Mouse (Mus musculus): ENCODE measurements around the gene Chac1.

Chac1 gene

DNA sequence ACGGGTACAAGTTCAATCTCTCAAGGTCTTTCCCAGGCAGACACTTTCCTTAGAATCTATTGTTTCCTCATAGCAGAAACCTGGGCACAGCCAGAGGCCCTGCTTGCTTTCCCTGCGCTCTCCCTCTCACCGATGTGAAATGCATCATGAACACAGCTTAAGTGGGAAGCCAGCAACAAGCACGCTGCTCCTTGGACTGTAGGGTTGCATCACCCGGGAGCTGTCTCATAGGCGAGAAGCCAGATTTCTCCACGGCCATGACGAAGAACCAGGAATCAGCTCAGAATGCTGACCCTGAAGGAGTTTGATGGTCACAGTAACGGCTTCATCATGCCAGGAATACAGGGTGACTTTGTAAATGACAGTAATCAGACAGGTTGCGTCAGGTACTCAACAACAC lies 19.1 kb downstream of the Chac1 start:
- no peak for DNase-seq (ENCODE audit: low read depth, low spot score)

DNA sequence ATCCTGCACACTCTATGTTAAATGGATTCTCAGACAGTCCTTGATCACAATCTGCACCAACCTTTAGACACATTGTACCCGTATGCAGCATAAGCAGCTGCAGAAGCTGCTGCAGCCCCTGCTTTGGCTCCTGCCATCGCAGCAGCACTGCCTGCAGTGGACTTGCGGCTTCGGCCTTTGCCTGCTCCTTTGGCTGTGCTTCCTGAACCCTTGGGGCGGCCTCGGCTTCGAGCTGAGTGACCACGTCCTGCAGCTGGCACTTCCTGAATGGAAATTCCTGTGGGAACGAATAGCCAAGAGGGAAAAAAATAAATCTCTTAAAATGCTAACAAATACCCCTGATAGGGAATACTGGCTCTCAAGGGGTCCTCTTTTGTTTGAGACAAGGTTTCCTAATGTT lies 26.3 kb downstream of the Chac1 start:
- DNase-seq (ENCODE audit: low read depth, low spot score): no peak

DNA sequence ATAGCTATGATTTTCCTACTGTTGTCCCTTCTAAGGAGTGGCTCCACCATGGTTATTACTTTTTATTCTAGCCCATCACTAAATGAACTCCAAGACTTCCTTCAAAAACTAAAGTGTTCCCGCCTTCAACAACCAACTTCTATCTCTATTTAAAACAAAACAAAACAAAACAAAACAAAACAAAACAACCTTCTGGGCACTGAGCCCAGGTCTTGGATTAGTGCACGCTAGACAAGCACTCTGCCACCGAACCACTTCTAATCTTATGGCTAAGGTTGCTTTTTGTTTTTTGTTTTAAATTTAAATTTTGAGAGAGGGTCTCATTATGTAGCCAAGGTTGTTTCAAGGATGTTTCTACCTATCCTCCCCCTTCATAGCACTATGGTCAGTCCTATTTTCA lies 26.8 kb downstream of the Chac1 start:
- DNase-seq (ENCODE audit: low read depth, low spot score): no peak

DNA sequence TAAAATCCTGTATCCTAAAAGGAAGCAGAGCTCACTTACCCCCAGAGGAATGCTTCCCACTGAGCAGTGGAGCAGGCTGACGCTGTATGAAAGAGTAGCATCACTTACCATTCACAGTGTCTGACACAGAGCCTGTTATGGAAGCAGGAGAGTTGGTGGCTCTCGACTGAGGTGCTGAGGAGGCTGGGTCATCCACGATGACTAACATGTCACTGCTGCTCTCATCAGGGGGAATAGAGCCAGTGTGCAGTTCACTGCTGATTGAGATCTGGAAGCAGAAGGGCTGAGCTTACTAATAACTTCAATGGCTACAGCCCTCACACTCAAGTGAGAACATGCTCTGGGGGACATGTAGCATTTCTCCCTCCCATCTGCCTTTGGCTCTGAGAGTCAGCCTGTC lies 28.4 kb downstream of the Chac1 start:
- no peak for DNase-seq (ENCODE audit: low read depth, low spot score)

DNA sequence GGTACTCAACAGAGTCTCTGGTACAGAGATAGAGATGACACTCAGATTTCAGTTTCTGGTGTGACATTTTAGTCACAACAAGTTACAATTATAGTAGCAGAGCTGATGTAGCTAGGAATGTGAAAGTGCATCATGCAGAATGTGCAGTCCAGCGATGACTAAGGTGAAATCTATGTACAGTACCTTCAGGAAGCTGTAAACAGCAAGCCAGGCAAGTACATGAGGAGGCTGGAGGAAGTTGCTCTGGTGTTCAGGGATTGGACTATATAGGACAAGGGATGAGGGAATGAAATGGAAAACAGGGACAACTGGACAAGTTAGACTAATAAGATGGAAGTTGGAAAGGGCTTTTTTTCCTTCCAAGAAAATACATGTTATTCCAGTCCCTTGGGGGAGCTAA lies 37.2 kb downstream of the Chac1 start:
- DNase-seq (ENCODE audit: low read depth, low spot score): no peak

DNA sequence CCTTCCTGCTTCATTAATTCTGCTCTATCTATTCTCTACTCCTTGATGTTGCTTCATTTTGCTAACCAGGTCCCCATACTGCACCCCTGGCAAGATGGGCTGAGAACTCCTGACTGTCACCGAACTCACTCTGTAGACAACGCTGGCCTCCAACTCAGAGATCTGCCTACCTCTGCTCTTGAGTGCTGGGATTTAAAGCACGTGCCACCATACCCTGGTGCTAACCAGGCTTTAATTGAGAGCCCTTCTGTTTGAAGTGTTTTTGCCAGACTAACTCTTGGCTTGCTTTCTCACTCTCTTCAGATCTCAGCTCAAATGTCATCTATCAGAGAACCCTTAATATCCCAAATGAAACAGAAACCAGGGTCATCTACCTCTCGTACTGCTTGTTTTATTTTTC lies 39.0 kb downstream of the Chac1 start:
- no peak for DNase-seq (ENCODE audit: low read depth, low spot score)

DNA sequence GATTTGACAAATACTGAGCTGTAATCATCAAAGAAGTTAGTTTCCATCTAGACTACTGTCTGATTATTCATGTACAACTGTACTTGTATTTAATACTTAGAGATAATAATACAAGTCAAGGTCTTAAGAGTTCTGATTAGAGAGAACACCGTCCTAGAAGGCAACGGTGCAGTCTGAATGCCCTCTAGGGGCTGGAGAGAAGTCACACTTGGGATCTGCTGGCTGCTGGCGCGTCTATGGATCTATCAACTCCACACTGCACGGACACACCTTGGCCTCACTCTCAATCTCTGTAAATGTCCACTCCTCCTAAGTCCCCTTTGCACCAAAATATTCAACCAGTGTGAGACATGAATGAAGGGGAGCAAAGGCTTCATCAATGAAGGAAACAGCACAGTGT lies 47.2 kb downstream of the Chac1 start:
- no peak for DNase-seq (ENCODE audit: low read depth, low spot score)

DNA sequence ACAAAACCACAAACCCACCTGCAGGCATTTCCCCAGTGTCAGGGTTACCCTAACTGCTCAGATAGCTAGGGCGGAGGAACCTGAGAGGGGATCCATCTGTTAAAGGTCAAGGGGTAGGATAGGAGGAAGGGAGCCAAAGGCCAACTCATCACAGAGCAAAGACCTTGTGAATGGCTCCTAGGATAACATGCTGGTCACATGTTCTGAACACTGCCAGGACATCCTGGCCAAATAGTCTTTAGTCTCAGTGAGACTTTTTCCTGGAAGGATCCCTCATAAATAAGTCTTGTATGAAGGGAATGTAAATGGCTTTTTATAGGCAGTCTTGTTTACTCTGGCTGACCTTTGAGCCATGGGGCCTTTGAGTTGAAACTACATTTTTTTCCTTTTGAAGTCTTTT lies 47.6 kb downstream of the Chac1 start:
- DNase-seq (ENCODE audit: low read depth, low spot score): no peak

DNA sequence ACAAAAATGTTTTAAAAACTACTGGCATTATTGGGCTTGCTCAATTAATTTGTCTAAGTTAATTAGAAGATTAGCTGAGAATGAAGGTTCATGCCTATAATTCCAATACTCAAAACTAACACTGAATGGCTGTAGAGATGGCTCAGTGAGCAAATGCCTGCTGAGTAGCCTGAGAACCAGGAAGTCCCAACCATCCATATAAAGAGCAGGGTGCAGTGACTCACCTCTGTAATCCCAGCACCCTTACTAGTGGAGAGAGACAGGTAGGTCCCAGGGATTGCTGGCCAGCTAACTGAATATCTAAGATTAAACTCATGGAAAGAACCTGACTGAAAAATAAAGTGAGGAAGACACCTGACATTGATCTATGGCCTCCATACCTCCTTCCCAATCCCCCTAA lies 48.3 kb downstream of the Chac1 start:
- no peak for DNase-seq (ENCODE audit: low read depth, low spot score)

Data from embryo, embryonic 11.5 days (tissue).